Mouse (Mus musculus) natural killer cell, adult 2 months (primary cell): ENCODE measurements at regions not wholly inside any gene's neighbourhood (a gene's known extent, or its start where the extent isn't known, plus 50 kb on each side); places are given as distances from the start of the nearest gene placed in this dataset.
A peak's percentile ranks its signal among the peaks of the same experiment; 100 is the strongest.

Experiments used
- DNase-seq, 2 experiments: peaks; one replicate each; pipeline ENCODE4 v3.0.0; 2022; ENCODE audit warnings: low spot score in 2 of 2

DNA sequence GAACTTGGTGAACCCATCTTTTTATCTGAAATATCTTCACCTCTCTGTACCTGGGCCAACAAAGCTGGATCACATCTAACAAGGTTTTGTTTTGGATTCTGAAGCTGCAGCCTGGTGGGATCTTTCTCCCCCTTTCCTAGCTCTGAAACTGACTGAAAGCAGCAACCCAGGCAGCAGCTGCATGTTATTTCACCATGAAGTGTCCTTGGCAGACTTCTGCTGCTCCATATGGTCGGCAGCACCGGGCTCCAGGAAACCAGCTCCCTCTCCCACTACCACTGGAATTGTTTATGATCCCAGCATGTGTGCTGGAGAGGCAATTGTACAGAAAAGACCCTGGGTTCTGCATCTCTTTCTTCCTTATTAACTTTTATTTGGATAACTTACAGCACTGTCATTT, 145.0 kb downstream of the Spata18 start:
- no peak for DNase-seq

DNA sequence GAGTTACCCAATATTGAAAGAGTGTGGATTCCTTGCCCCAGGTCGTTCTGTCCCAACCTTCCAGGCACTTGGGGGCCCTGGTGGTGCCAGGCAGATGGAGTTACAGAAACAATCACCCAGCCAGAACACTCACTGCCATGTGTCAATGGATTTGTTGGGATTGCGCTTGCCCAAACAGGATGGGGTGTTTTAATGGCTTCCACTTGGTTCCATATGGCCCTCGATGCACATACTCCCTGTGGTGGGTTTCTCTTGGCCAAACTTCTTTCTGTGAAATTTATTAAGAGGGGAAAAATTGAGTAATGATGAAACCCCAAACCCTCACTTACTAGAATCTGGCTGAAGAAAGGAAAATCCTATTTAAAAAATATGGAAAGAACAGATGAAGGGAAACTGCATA, 146.8 kb downstream of the Spata18 start:
- no peak for DNase-seq

DNA sequence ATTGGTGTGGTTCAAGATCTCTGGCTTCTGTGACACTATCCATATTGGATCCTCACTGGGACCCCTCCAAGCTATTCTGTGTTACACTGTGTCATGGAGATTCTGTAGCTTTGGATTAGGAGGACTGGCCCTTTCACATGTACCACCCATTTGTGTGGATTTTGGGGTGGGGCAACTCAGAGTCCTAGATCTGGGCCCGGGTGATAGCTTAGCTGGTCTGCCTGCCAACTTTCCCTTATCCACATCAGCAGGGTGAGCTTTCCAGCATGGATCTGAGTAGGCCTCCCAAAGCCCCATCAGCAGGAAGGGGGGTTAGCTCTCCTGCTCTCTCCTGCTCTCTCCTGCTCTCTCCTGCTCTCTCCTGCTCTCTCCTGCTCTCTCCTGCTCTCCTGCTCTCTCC, 152.3 kb downstream of the Spata18 start:
- no peak for DNase-seq

DNA sequence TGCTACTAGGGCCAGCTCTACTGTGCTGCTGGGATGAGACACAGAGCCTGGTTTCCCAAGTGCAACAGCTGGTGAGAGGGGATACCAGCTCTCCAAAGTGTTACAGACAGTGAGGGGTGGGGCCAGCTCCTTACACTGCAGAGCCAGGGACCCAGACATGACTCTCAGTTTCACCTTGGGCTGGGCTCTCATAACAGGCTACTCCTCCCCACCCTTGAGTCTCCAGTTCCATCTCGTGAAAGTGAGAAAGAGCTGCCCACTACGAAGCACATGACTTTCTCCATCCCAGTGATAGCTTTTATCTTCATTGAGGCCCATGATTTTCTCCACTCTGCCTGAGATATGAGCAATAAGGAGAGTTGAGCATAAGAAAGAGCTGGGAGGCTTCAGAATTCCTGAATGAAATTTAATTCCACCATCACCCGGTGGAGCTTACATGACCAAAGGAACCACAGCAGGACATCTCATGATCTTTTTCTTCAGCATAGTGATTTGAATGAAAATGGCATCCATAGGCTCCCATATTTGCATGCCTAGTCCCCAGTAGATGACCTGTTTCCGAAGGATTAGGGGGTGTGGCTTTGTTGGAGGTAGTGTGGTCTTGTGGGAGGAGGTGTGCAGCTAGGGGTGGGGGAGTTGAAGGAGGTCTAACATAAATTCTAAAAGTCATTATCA, 153.5 kb downstream of the Spata18 start:
- DNase-seq, result no peak

DNA sequence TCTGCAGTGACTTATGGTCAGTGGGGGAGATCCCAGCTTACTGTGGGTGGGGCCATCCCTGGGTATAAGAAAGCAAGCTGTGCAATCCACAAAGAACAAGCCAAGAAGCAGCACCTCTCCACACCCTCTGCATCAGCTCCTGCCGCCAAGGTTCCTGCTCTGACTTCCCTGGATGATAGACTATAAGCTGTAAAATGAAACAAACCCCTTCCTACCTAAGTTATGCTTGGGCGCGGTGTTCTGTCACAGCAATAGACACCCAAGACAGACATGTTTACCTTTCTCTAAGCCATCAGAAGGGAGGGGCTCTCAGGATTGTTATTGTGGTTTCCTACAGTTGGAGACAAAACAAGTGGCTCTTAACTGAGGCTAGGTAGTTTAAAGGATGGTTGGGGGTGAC, 159.5 kb downstream of the Spata18 start:
- DNase-seq, result no peak

DNA sequence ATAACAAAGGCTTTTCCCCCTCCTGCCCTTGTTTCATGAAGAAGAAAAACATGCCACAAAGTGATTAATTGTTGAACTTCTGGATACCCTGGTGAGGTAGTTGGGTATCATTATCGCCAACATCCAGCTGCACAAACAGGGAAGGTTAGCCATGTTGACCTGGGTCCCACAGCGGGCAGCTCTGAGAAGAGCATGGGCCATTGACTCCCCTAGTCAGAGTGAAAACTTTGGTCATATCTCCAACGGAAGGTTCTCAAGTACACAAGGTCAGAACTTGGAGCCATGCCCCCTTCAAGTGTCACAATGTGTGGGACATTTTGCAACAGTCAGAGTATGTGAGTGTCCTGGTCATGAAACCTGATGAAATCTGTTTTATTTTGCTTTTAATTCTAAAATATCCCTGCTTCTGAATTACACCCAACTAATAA, 159.9 kb downstream of the Spata18 start:
- DNase-seq, result no peak

DNA sequence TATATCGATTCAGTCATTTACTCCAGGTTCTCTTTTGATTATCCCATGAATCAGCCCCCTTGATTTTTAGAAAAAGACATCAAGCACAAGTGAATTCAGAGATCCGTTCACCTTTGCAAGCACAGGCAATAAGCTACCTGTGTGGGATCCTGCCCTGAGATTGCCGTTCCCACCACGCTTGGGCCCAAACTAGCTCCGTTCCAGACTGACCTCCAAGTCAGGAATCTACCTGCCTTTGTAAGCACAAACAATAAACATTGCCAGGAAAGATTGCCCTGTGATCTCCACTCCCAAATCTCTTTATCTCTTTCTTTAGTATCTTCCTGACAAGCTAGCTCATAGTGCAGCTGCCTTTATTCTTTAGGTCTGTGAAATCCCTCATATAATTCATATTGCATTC, 164.6 kb downstream of the Spata18 start:
- DNase-seq, result no peak

DNA sequence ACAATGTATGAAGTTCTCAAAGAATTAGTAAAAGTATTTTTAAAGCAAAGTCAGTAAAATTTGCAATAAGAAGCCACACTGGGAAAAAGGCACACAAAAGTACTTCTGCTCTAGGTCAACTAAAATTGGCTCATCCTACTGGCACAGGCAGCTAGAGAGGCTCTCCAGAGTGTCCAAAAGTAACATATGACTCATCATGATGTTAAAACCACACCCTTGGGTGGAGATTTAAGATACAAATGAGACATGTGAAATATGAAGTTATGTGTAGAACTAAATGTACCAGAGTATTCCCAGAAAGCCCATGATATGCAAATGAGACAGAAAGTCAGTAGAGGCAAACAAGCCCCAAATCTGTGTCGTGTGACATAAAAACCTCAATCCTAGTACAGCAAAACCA, 166.0 kb downstream of the Spata18 start:
- no peak for DNase-seq

DNA sequence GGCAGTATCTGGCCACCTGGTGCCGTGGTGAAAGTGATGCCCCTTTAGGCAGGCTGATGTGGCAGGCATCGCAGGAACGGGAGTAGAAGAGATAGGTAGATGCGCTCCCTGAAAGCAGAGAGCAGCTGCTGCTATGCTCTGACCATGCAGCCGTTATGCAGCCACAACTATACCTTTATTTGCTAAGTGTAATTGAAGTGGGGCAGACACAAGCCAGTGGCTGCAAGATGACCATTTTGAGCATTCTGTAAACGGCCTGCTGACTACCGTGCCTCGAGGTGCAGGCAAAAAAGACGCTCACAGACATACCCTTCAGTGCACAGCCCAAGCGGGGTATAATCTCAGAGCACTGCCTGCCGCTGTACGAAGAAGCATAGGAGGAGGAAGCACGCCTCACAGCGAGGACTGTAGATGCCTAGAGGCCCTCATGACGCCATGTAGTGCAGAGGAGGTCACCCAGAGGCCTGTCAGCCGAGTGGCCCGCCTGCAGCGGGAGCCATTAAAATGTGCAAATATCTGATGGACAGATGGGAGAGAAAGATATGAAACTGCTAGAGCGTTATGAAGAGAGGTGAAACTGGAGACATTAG, 170.9 kb downstream of the Spata18 start:
- no peak for DNase-seq

DNA sequence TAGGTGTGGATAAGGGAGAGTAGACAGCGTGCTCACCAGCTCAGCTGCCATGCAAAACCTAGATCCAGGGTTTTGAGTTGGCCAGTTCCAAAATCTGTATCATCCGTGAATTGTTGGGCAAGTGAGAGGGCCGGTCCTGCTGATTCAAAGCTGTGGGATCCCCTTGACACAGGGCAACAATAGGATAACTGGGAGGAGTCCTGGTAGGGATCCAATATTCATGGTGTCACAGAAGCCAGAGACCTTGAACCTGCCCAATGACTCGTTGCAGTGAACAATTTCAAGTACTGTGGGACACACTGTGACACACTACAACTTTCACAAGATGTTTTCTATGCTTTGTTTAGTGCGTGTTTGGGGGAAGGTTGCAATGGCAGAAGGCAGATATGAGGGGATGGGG, 172.2 kb downstream of the Spata18 start:
- DNase-seq, result no peak

DNA sequence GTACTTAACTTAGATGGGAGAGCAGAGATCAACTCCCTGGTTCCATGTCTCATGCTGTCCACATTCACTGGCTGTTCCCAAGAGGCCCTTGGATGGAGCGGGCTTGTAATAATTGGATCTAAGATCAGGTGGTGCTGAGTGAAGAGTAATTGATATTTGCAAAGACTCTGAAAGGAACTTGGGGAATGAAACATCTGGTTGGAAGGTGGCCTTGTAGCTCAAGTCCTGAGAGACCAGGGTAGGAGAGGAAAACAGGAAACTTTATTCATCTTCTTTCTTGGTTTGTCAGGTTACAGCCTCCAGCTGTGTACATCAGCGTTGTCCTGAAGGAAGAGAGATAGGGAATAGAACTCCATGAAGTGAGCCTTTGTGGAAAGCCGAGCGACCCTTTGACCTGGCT, 175.8 kb downstream of the Spata18 start:
- DNase-seq, result no peak

DNA sequence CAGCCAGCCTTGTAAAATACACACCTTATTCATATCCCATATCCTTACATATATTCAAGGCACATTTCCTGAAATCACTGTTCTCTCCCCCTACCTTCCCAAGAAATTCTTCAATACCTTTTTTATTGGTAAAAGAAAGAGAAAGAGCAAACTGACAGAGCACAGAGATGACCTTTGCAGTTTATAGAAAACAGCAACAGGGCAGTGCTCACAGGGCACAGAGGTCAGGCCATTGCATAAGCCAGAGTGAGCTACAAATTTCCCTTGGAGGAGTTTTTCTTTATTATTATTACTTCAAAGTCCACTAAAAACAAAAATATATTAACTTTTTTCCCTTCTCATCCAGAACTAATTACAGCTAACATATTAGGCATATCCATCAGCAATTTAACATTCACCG, 182.5 kb downstream of the Spata18 start:
- DNase-seq, result no peak

DNA sequence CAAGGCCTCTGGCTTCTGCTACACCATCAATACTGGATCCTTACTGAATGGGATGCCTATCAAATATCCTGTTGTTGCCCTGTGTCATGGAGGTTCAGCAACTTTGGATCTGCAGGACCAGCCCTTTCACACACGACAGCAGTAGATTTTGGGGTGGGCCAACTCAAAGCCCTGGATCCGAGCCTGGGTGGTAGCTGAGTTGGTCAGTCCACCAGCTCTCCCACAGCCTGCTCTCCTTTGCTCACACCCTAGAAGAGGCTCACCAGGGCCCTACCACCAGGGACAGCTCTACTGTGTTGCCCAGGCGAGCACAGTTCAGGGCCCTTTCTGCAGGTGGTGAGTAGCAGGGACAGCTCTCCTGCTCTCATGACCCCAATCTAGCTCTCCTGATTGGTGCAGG, 192.6 kb downstream of the Spata18 start:
- no peak for DNase-seq

DNA sequence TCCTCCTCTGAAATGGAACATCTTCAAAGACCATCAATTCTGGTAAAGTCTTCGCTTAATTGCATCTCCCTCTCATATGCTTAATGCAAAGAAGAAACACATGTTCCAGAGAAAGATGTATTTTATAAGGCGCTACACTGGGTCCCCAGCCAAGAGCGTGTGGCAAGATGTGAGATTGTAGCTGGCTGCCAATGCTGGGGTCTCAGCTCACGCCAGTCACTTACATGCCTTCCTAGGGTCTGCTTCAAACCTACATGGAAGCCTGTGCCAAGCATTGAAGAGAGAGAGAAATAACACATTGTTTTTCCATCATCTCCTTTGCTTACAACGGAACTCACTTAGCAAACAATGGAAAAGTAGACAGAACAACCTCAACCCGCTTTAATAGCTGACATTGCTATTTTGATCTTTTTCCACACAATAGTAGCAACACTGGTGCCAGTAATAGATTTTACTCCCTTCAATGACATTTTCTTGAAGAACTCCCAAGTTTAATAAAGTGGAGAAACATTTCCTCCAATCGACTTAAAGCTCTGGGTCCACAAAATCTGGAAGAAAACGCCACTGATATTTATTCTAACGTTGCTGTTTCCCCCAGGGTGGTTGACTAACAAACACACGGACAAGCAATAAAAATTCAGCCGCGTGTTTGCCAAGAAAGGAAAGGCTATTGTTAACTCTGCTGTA, 195.1 kb downstream of the Spata18 start:
- no peak for DNase-seq

DNA sequence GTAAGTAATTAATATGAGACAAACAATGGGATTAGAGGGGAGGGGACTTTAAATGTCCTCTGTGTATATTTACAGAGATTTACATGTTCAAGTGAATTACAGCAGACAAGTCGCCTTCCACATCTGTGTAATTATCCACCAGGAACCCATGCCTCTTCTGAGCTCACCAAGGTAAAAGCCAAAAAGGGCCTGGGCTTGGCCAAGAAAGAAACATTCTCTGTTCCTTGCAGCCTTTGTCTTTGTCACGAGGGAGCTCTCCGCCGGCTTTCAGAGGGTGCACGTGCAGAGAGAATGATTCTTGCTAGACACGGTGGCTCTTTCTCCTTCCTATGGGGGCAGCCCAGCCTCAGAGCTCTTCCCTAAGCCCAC, 195.6 kb downstream of the Spata18 start:
- no peak for DNase-seq

DNA sequence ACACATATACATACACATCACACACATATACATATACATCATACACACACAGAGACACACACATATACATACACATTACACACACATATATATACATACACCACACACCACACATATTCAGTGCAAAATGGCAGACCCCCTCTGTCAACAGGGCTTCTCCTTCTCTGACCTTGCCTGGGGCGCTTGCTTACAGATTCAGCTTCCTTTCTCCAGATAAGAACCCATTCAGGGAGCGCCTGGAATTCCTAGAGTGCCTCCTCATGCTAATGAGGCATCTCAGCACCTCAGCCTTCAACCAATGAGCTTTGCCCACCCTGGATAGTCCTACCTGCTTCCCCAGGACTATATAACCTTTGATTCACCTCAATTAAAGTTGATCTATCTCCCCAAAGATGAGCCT, 200.3 kb downstream of the Spata18 start:
- no peak for DNase-seq

DNA sequence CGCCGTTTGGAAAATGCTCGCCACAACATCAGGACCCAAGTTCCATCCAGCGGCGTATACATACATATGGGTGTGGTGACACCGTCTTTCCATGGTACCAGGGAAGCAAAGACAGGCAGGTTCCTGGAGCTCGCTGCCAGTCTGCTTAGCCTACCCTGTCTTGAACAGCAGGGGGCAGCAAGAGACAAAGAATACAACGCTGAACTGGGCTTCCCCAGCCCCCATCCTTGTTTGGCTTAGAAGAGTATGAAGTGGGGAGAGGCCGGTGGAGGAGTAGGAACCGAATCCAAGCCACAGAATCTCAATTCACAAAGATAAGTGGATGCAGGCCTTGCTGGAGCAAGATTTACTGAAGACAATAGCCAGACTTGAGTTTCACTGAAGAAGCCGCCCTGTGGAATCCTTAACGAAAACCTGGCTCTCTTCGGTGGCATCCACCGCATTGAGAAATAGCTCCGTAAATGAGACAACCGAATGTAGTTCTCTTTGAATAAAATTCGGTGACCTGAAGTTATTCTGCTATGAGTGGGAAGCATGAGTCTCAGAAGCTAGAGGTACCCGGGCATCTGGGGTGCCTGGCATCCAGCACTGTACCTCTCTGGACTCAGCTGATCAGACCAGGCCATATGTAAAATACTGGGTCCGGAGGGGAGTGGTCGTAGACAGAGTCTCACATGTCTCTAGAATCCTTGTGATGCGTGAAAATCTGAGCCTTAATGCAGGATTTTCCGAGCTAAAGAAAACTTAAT, 203.0 kb downstream of the Spata18 start:
- DNase-seq, result peak in 1 of 2 experiments; percentile 5

DNA sequence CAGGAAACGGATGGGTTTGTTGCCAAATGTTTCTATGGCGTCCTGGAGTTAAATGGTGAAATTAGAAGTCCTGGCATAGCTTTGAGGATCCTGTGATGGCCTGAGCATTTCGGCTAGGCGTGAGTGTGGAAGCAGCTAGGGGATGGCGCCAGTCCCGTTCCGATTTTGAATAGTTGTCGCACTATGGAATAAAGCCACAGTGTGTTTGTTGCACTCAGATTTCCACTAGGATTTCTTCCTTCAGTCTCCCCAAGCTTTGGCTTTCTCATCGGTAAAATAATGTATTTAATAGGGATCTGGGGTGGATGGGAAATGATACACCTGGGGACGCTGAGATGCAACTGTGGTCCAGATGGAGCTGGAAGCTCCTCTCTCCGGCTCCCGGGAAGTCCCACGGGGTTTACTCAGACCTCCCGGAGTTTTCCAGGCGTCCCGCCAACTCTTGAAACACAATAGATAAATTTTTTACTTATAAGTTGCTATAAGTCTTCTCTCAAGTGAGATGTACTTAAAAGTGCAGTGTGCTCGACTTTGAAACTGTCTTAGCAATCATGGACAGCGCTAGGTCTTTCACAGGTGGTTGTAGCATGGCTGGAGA, 203.7 kb downstream of the Spata18 start:
- DNase-seq, result no peak

DNA sequence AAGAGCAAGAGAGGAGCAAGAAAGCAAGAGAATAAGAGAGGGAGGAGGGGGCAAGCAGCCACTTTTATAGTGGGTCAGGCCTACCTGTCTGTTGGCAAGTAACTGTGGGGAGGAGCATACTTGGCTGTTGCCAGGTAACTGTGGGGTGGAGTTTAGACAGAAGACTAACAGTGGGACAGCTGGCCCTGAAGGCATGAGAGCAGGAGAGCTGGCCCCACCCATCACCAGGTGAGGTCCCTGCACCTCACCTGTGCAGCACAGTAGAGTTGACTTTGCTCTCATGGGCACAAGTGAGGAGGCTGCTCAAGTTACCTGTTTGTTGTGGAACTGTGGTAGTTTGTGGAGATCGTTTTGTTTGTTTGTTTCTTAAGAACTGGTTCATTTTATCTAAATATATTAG, 208.1 kb downstream of the Spata18 start:
- DNase-seq, result no peak

DNA sequence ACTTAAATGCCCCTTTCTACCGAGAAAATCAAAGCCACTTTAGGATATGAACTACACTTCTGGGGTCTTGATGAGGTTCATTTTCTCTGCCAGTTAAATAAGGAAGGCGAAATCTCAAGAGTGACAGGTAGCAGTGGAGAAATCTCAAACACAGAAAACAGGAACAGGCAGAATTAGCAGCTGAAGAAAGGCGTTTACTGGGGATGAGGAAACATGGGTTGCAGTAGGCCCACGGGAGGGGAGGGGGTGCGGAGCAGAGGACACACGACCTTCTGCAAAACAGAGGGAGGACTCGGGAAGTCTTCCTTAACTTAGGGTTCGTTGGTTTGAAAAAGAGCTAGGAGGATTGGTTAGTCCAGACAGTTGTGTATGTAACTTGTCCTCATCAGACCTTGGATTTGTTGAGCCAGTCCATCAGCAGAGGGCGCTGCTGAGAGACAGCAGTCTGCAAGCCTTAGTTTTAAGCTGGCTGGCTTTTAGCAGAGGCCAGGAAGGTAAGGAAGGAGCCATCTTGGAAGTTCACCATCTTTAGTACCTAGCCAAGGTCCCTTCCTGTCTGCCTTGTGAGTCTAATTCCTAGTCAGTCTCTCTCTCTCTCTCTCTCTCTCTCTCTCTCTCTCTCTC, 204.0 kb downstream of the Usp46 start:
- no peak for DNase-seq

DNA sequence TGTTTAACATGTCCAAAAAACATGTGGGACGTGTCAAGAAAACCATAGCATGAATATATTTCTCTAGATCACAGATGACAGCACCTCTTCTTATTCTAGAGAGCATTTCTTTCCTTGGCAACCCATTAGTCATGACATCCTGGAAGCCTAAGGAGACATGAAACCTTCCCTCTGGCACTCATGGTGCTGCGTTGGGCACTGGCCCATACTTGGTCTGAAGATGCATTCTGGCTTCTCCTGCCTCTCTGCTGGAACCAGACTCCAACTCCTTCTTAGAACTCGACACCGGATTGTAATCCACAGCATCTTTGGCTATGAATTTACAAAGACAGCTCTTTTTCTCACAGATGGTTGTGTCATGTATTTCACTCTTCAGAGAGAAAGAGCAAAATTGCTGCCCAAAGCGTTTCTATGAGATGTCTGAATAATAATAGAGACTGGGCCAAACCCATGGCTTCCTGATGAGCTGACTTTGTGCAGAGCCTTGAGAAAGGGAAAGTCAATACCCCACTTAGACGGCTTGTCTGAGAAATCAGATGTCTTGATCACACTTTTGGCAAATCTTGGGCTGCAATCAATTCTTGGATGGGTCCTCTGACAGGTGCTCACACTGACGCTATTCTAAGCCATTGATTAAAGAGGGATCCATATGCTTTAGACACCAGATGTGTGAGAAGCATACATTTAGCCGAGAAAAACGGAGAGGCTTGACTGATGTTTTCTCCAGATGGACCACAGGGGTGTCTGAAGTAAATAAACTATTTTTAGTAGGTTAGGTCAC, 195.4 kb downstream of the Usp46 start:
- no peak for DNase-seq
